Mouse (Mus musculus): ENCODE results near the gene Lrrc55.

DNA sequence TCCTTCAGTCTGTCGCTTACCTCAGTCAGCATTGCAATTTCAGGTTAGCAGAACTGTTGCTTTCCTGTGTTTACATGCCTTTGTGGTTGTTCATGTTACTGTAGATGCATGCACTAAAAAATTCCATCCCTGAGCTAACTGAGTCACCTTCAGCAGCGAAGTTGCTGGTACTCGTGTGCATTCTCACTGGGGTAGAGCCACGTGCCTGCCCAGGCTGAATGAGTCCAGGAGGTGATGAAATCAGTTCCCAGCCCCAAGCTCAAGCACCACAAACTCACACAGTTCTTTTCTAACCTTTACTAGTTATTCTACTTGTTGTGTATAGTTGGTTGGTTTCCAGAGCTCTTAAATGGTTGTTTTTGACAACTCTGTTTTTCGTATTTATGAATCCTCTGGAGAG lies 48.7 kb upstream of the Lrrc55 start:
- TF ChIP-seq CTCF (IDR thresholded peaks at IDR 0.05; ENCODE audit: insufficient read depth, low read depth, low read length) = no peak
- no peak for TF ChIP-seq POLR2A (IDR thresholded peaks at IDR 0.05; ENCODE audit: insufficient read depth, low read depth, low read length)

Data from olfactory bulb, adult 2 months (tissue).